Mouse (Mus musculus): ENCODE results near the gene Tbc1d24. TPM values are rescaled to one million over a fixed set of nuclear protein-coding genes. Genes with fewer than 3 reads are reported as not detected.

Gene Tbc1d24
- total and polyA plus RNA-seq, 3 experiments = 4.2 to 6.6 (median 4.5) TPM

GRCm38 (mm10) chr17:24195349-24195748, 10.0 kb downstream of the Tbc1d24 start:
- peaks cover 0 to 28% of the 10 kb centered on the region in 2 experiments for H3K36me3 ChIP-seq (replicated peaks in 1 of 2; ENCODE audit: control insufficient read depth in 1 of 2, insufficient read depth in 1 of 2, low read length in 1 of 2)
- H3K27ac ChIP-seq (ENCODE audit: insufficient read depth, low read depth) = no peak overlapping the region
- TF ChIP-seq JUND (conservative IDR thresholded peaks at IDR 0.05; ENCODE audit: low read depth, low read length) = no peak
- TF ChIP-seq CTCF (conservative IDR thresholded peaks at IDR 0.05 in 1 of 2, IDR thresholded peaks at IDR 0.05 in 1 of 2; ENCODE audit: low read depth in 2 of 2, low read length in 2 of 2) = 0 out of 4 replicates have a peak, but pooled peaks of 1 of the 2 experiments have one; percentile 2
- no peak for TF ChIP-seq EP300 (IDR thresholded peaks at IDR 0.05; ENCODE audit: low read length)
- TF ChIP-seq USF2 (conservative IDR thresholded peaks at IDR 0.05; ENCODE audit: low read depth, low read length) = no peak
- no peak for TF ChIP-seq ZNF384 (IDR thresholded peaks at IDR 0.05; ENCODE audit: low read depth, low read length)
- no peak for TF ChIP-seq USF1 (IDR thresholded peaks at IDR 0.05; ENCODE audit: low read depth, low read length)
- TF ChIP-seq ETS1 (conservative IDR thresholded peaks at IDR 0.05; ENCODE audit: low read depth, low read length) = no peak
- TF ChIP-seq UBTF (IDR thresholded peaks at IDR 0.05; ENCODE audit: low read depth, low read length) = no peak
- H3K27me3 ChIP-seq (replicated peaks) = no peaks in the 10 kb centered on the region
- no peaks in the 10 kb centered on the region for H3K79me2 ChIP-seq (replicated peaks; ENCODE audit: control insufficient read depth, extremely low read depth, insufficient read depth, poor library complexity, severe bottlenecking)
- peaks cover 10 to 43% of the 10 kb centered on the region in 2 experiments for H3K4me1 ChIP-seq (ENCODE audit: control insufficient read depth in 1 of 2, insufficient read depth in 2 of 2)
- H3K4me2 ChIP-seq (ENCODE audit: insufficient read depth, low read depth, poor library complexity, severe bottlenecking) = no peak overlapping the region
- H3K4me3 ChIP-seq (replicated peaks in 1 of 3; ENCODE audit: low read depth in 2 of 3, low read length in 2 of 3, poor library complexity in 1 of 3) = no peak overlapping the region
- no peak overlapping the region for H3K9ac ChIP-seq (ENCODE audit: insufficient read depth, low read depth)
- H3K9me3 ChIP-seq (replicated peaks; ENCODE audit: low read length) = no peaks in the 10 kb centered on the region
- DNase-seq (ENCODE audit: extremely low read depth) = no peak
- in situ Hi-C loops (cut with MboI; ENCODE audit: low pct_ligation_motif_present, low pct_unique_long_range_greater_than_20kb, low sequenced_read_pairs) = no loop called here
- dilution Hi-C loops (cut with MboI; ENCODE audit: extremely low pct_ligation_motif_present, extremely low pct_unique_long_range_greater_than_20kb, low sequenced_read_pairs) = no loop called here

- Histone ChIP-seq H3K79me2 (replicated peaks; ENCODE audit: control insufficient read depth, extremely low read depth, insufficient read depth, poor library complexity, severe bottlenecking) (no peaks in the 10 kb centered on the region), H3K4me1 (ENCODE audit: control insufficient read depth in 1 of 2, insufficient read depth in 2 of 2) (peaks cover 10 to 37% of the 10 kb centered on the region in 2 experiments), H3K27me3 (replicated peaks) (no peaks in the 10 kb centered on the region), H3K9ac (ENCODE audit: insufficient read depth, low read depth) (no peak overlapping the region), H3K4me3 (replicated peaks in 1 of 3; ENCODE audit: low read depth in 2 of 3, low read length in 2 of 3, poor library complexity in 1 of 3) (no peak overlapping the region), H3K4me2 (ENCODE audit: insufficient read depth, low read depth, poor library complexity, severe bottlenecking) (no peak overlapping the region), H3K36me3 (replicated peaks in 1 of 2; ENCODE audit: control insufficient read depth in 1 of 2, insufficient read depth in 1 of 2, low read length in 1 of 2) (peaks cover 0 to 30% of the 10 kb centered on the region in 2 experiments), H3K27ac (ENCODE audit: insufficient read depth, low read depth) (no peak overlapping the region), H3K9me3 (replicated peaks; ENCODE audit: low read length) (no peaks in the 10 kb centered on the region)
- TF ChIP-seq ETS1 (conservative IDR thresholded peaks at IDR 0.05; ENCODE audit: low read depth, low read length) = no peak
- no peak for TF ChIP-seq ZNF384 (IDR thresholded peaks at IDR 0.05; ENCODE audit: low read depth, low read length)
- no peak for TF ChIP-seq JUND (conservative IDR thresholded peaks at IDR 0.05; ENCODE audit: low read depth, low read length)
- no peak for TF ChIP-seq SIN3A (IDR thresholded peaks at IDR 0.05; ENCODE audit: low read length)
- no peak for TF ChIP-seq TBP (conservative IDR thresholded peaks at IDR 0.05; ENCODE audit: low read depth, low read length)
- TF ChIP-seq MAZ (IDR thresholded peaks at IDR 0.05; ENCODE audit: low read depth, low read length) = no peak
- TF ChIP-seq USF1 (IDR thresholded peaks at IDR 0.05; ENCODE audit: low read depth, low read length) = no peak
- no peak for TF ChIP-seq KAT2A (IDR thresholded peaks at IDR 0.05; ENCODE audit: insufficient replicate concordance, low read length)
- no peak for TF ChIP-seq MYC (IDR thresholded peaks at IDR 0.05; ENCODE audit: low read depth, low read length)
- no peak for DNase-seq (ENCODE audit: extremely low read depth)
- in situ Hi-C loops (cut with MboI; ENCODE audit: low pct_ligation_motif_present, low pct_unique_long_range_greater_than_20kb, low sequenced_read_pairs) = no loop called here
- dilution Hi-C loops (cut with MboI; ENCODE audit: extremely low pct_ligation_motif_present, extremely low pct_unique_long_range_greater_than_20kb, low sequenced_read_pairs) = no loop called here
Measured at GRCm38 (mm10) chr17:24193769-24194168, 11.6 kb downstream of the Tbc1d24 start.

- Histone ChIP-seq H3K27me3 (replicated peaks) (no peaks in the 10 kb centered on the region), H3K36me3 (replicated peaks in 1 of 2; ENCODE audit: control insufficient read depth in 1 of 2, insufficient read depth in 1 of 2, low read length in 1 of 2) (peaks cover 0 to 31% of the 10 kb centered on the region in 2 experiments), H3K27ac (ENCODE audit: insufficient read depth, low read depth) (no peak overlapping the region), H3K9ac (ENCODE audit: insufficient read depth, low read depth) (no peak overlapping the region), H3K79me2 (replicated peaks; ENCODE audit: control insufficient read depth, extremely low read depth, insufficient read depth, poor library complexity, severe bottlenecking) (no peaks in the 10 kb centered on the region), H3K4me2 (ENCODE audit: insufficient read depth, low read depth, poor library complexity, severe bottlenecking) (no peak overlapping the region), H3K4me3 (replicated peaks in 1 of 3; ENCODE audit: low read depth in 2 of 3, low read length in 2 of 3, poor library complexity in 1 of 3) (no peak overlapping the region), H3K4me1 (ENCODE audit: control insufficient read depth in 1 of 2, insufficient read depth in 2 of 2) (peaks cover 10 to 37% of the 10 kb centered on the region in 2 experiments), H3K9me3 (replicated peaks; ENCODE audit: low read length) (no peaks in the 10 kb centered on the region)
- TF ChIP-seq BHLHE40 (IDR thresholded peaks at IDR 0.05; ENCODE audit: low read depth, low read length) = no peak
- TF ChIP-seq POLR2AphosphoS2 (IDR thresholded peaks at IDR 0.05; ENCODE audit: low read depth, low read length) = no peak
- no peak for TF ChIP-seq MXI1 (IDR thresholded peaks at IDR 0.05; ENCODE audit: low read depth, low read length)
- no peak for TF ChIP-seq ZKSCAN1 (IDR thresholded peaks at IDR 0.05; ENCODE audit: borderline replicate concordance, low read depth, low read length)
- TF ChIP-seq CTCF (conservative IDR thresholded peaks at IDR 0.05 in 1 of 2, IDR thresholded peaks at IDR 0.05 in 1 of 2; ENCODE audit: low read depth in 2 of 2, low read length in 2 of 2) = no peak
- dilution Hi-C loops (cut with MboI; ENCODE audit: extremely low pct_ligation_motif_present, extremely low pct_unique_long_range_greater_than_20kb, low sequenced_read_pairs) (no loop called here), in situ Hi-C loops (cut with MboI; ENCODE audit: low pct_ligation_motif_present, low pct_unique_long_range_greater_than_20kb, low sequenced_read_pairs) (no loop called here)
- DNase-seq (ENCODE audit: extremely low read depth) = no peak
Measured at GRCm38 (mm10) chr17:24193268-24193667, 12.1 kb downstream of the Tbc1d24 start.
